Mouse (Mus musculus) liver, embryonic 14.5 days (tissue): ENCODE measurements around the gene Tgfbr3l.

Source experiments
- CTCF ChIP-seq: IDR thresholded peaks from 2 replicates; pipeline ENCODE4 v1.5.1; 2016; ENCODE audit warnings: antibody characterized with exemption, low read depth, control low read depth
- EP300 ChIP-seq: IDR thresholded peaks from 2 replicates; pipeline ENCODE4 v1.6.1; 2016; ENCODE audit warnings: antibody characterized with exemption, low read depth

- TF ChIP-seq CTCF (no peak), EP300 (no peak)
These were observed 21.2 kb upstream of the Tgfbr3l start, which contains the start of gene Lrrc8e for GRCm38 (mm10) chr8:4226739-4227347.
